Mouse (Mus musculus) testis, adult 2 months (tissue): ENCODE measurements around the gene Tmem88.

Experiments used
- CTCF ChIP-seq: fragments of 200-500 bp; IDR thresholded peaks from 2 replicates; pipeline ENCODE4 v1.5.1; 2012; ENCODE audit warnings: low read depth, mild to moderate bottlenecking, inconsistent platforms, low read length, moderate library complexity; ENCODE audit not compliant: control insufficient read depth, insufficient read depth, insufficient replicate concordance
- POLR2A ChIP-seq: fragments of 200-500 bp; IDR thresholded peaks from 2 replicates; pipeline ENCODE4 v1.6.1; 2012; ENCODE audit warnings: low read depth, mild to moderate bottlenecking, inconsistent platforms, low read length, moderate library complexity; ENCODE audit not compliant: control insufficient read depth

- TF ChIP-seq CTCF (no peak), POLR2A (no peak)
These were observed 36.0 kb downstream of the Tmem88 start for GRCm38 (mm10) chr11:69362021-69362420.
